Mouse (Mus musculus) stomach, postnatal 0 days (tissue): ENCODE measurements at regions not wholly inside any gene's neighbourhood (a gene's known extent, or its start where the extent isn't known, plus 50 kb on each side); places are given as distances from the start of the nearest gene placed in this dataset.

ENCODE experiments used
- CTCF ChIP-seq: IDR thresholded peaks from 2 replicates; pipeline ENCODE4 v1.5.1; 2016; ENCODE audit warnings: antibody characterized with exemption, low read depth, mild to moderate bottlenecking, moderate library complexity
- EP300 ChIP-seq: optimal IDR thresholded peaks from 2 replicates; pipeline ENCODE3; 2016; ENCODE audit warnings: antibody characterized with exemption

GRCm38 (mm10) chr6:109167439-109167838, 339.0 kb downstream of the Edem1 start:
- no peak for TF ChIP-seq CTCF
- TF ChIP-seq EP300: no peak
